8 mouse cellular contexts compared by ENCODE assay signal in genomic region chr16:33186134-33186533, GRCm38 (mm10). TPM values are rescaled to one million over a fixed set of nuclear protein-coding genes. Genes with fewer than 3 reads are reported as not detected.
DNase-seq lines count a peak whose midpoint lies in the region; ATAC-seq lines count a peak whose summit lies in the region.

No protein-coding gene starts in this region.

- peak overlapping the region; percentile 92; the same call in 1 of the 2 replicates for H3K27ac ChIP-seq in lung, embryonic 15.5 days
- H3K27ac ChIP-seq in embryonic facial prominence, embryonic 11.5 days (replicated peaks; ENCODE audit: low read depth, low read length): no peak overlapping the region
- no peak overlapping the region for H3K27ac ChIP-seq in intestine, embryonic 16.5 days (ENCODE audit: low read length)
- H3K27ac ChIP-seq in neural tube, embryonic 14.5 days (ENCODE audit: low read depth, low read length): no peak overlapping the region

- no peak for ATAC-seq in lung, embryonic 15.5 days (ENCODE audit: borderline replicate concordance, extremely low read depth, low FRiP score, low TSS enrichment)
- no peak for ATAC-seq in embryonic facial prominence, embryonic 11.5 days (replicated peaks; ENCODE audit: insufficient number of reproducible peaks, low FRiP score, low TSS enrichment, low read depth)
- no peak for ATAC-seq in intestine, embryonic 16.5 days
- no peak for ATAC-seq in neural tube, embryonic 14.5 days (ENCODE audit: low read depth)

- H3K4me1 ChIP-seq in lung, embryonic 15.5 days: peaks cover 36% of the 10 kb centered on the region
- H3K4me1 ChIP-seq in embryonic facial prominence, embryonic 11.5 days (ENCODE audit: control insufficient read depth, insufficient read depth, low read length): no peaks in the 10 kb centered on the region
- peaks cover 14% of the 10 kb centered on the region; the same call in 1 of the 2 replicates for H3K4me1 ChIP-seq in intestine, embryonic 16.5 days (ENCODE audit: control insufficient read depth, insufficient read depth, low read length)
- H3K4me1 ChIP-seq in neural tube, embryonic 14.5 days (ENCODE audit: control insufficient read depth, insufficient read depth, low read length): peaks cover 25% of the 10 kb centered on the region

- H3K4me3 ChIP-seq in lung, embryonic 15.5 days: peak overlapping the region; percentile 84
- peak overlapping the region; percentile 93 for H3K4me3 ChIP-seq in embryonic facial prominence, embryonic 11.5 days (ENCODE audit: low read depth, low read length)
- H3K4me3 ChIP-seq in intestine, embryonic 16.5 days (ENCODE audit: low read length): peak overlapping the region; percentile 86
- H3K4me3 ChIP-seq in neural tube, embryonic 14.5 days (ENCODE audit: low read depth, low read length): peak overlapping the region; percentile 74

- H3K4me2 ChIP-seq in lung, embryonic 15.5 days: peak overlapping the region; percentile 90
- peak overlapping the region; percentile 91 for H3K4me2 ChIP-seq in embryonic facial prominence, embryonic 11.5 days (ENCODE audit: low read depth, low read length)
- peak overlapping the region; percentile 83 for H3K4me2 ChIP-seq in intestine, embryonic 16.5 days (ENCODE audit: low read depth, low read length)
- H3K4me2 ChIP-seq in neural tube, embryonic 14.5 days (ENCODE audit: low read depth, low read length): peak overlapping the region; percentile 99

- no peak for DNase-seq in lung, postnatal 36 days
- no peak for DNase-seq in embryonic facial prominence, embryonic 11.5 days (ENCODE audit: low spot score)
- no peak for DNase-seq in adrenal gland, postnatal 4 days (ENCODE audit: low spot score in 2 of 2)
- DNase-seq in left cerebral cortex, adult 11 months (ENCODE audit: low spot score): no peak
- DNase-seq in layer of hippocampus, postnatal 10 days (ENCODE audit: low spot score in 2 of 2): no peak

- peak overlapping the region; percentile 95 for H3K9ac ChIP-seq in lung, embryonic 15.5 days
- H3K9ac ChIP-seq in embryonic facial prominence, embryonic 11.5 days (replicated peaks; ENCODE audit: low read length): peak overlapping the region; percentile 93
- H3K9ac ChIP-seq in intestine, embryonic 16.5 days (ENCODE audit: low read depth, low read length): peak overlapping the region; percentile 94
- H3K9ac ChIP-seq in neural tube, embryonic 14.5 days (replicated peaks; ENCODE audit: low read depth, low read length): peak overlapping the region; percentile 90

- no peaks in the 10 kb centered on the region for H3K27me3 ChIP-seq in lung, embryonic 15.5 days
- H3K27me3 ChIP-seq in embryonic facial prominence, embryonic 11.5 days (ENCODE audit: control insufficient read depth, insufficient read depth, low read length): no peaks in the 10 kb centered on the region
- H3K27me3 ChIP-seq in intestine, embryonic 16.5 days (replicated peaks; ENCODE audit: control insufficient read depth, insufficient read depth, low read length): no peaks in the 10 kb centered on the region
- H3K27me3 ChIP-seq in neural tube, embryonic 14.5 days (ENCODE audit: control insufficient read depth, insufficient read depth, low read length): no peaks in the 10 kb centered on the region

- no peaks in the 10 kb centered on the region for H3K36me3 ChIP-seq in lung, embryonic 15.5 days
- no peaks in the 10 kb centered on the region for H3K36me3 ChIP-seq in embryonic facial prominence, embryonic 11.5 days (replicated peaks; ENCODE audit: control insufficient read depth, insufficient read depth, low read depth, low read length)
- no peaks in the 10 kb centered on the region for H3K36me3 ChIP-seq in intestine, embryonic 16.5 days (ENCODE audit: control insufficient read depth, insufficient read depth, low read length)
- H3K36me3 ChIP-seq in neural tube, embryonic 14.5 days (ENCODE audit: control insufficient read depth, insufficient read depth, low read length): no peaks in the 10 kb centered on the region

- WGBS in lung, embryonic 15.5 days: 8% methylated on average over 4 of the region's 4 CpGs
- WGBS in embryonic facial prominence, embryonic 11.5 days: 38% methylated on average over 4 of the region's 4 CpGs
- WGBS in intestine, embryonic 16.5 days: 12% methylated on average over 4 of the region's 4 CpGs
- 30% methylated on average over 4 of the region's 4 CpGs for WGBS in neural tube, embryonic 14.5 days

- H3K9me3 ChIP-seq in lung, embryonic 15.5 days: no peaks in the 10 kb centered on the region
- no peaks in the 10 kb centered on the region for H3K9me3 ChIP-seq in embryonic facial prominence, embryonic 11.5 days (replicated peaks; ENCODE audit: control insufficient read depth, low read length)
- H3K9me3 ChIP-seq in intestine, embryonic 16.5 days (ENCODE audit: control insufficient read depth, low read length): no peaks in the 10 kb centered on the region
- H3K9me3 ChIP-seq in neural tube, embryonic 14.5 days (ENCODE audit: control insufficient read depth, low read length): no peaks in the 10 kb centered on the region

RNA-seq across cellular contexts. Expression of gene Osbpl11, which starts 1.3 kb away (rescaled TPM):
- polyA plus RNA-seq in lung, embryonic 15.5 days (2015; fragmentation: Nextera tagmentation; extraction: Ambion mirVana): 19.1 and 20.0 TPM in 2 replicates
- polyA plus RNA-seq in embryonic facial prominence, embryonic 11.5 days (2014; fragmentation: Nextera tagmentation; extraction: Ambion mirVana): 22.6 and 23.8 TPM in 2 replicates
- polyA plus RNA-seq in intestine, embryonic 16.5 days (2015; fragmentation: Nextera tagmentation; extraction: Ambion mirVana): 8.8 and 9.4 TPM in 2 replicates
- 15.1 and 21.6 TPM in 2 replicates for polyA plus RNA-seq in neural tube, embryonic 14.5 days (2014; fragmentation: Nextera tagmentation; extraction: Ambion mirVana)
- total RNA-seq in adrenal gland, postnatal 4 days (2021): 10 to 100 TPM; 33.8 to 34.5 TPM
- 10 to 100 TPM; 23.1 to 25.0 TPM for total RNA-seq in layer of hippocampus, postnatal 10 days (2021)
